Mouse (Mus musculus) small intestine, adult 2 months (tissue): Measurements from ENCODE around the gene Slc35f4.

Source experiments
- CTCF ChIP-seq: fragments of 200-500 bp; IDR thresholded peaks from 2 replicates; pipeline ENCODE4 v1.5.1; 2012; ENCODE audit warnings: low read depth, mild to moderate bottlenecking, control low read depth, inconsistent platforms, low read length, moderate library complexity, mixed read lengths; ENCODE audit not compliant: insufficient replicate concordance, insufficient read length; ENCODE audit errors: extremely low read depth
- POLR2A ChIP-seq: fragments of 200-500 bp; IDR thresholded peaks from 2 replicates; pipeline ENCODE4 v1.6.1; 2012; ENCODE audit warnings: low read depth, mild to moderate bottlenecking, control low read depth, inconsistent platforms, low read length, moderate library complexity

DNA sequence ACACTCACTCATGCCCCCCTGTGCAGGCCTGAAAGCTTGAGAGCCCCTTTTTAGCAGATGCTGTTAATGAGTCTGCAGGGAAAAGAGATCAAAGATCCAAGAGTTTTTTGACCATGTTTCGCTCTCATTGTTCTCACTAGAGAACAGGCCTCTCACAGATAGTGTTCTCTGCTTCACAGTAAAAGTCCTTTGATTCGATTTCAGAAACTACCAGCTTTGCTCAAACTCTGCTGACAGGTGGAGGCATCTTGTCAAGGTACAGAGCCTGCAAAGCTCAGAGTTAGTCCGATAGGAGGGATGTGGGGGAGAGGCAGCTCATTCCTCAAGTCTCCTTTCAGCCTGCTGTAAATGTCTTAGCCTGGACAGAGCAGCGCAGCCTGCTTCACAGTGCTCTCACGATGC, 209.4 kb downstream of the Slc35f4 start:
- TF ChIP-seq CTCF: no peak
- TF ChIP-seq POLR2A: no peak
